Mouse (Mus musculus) heart, embryonic 15.5 days (tissue): ENCODE measurements around the gene Ccdc136. TPM values are rescaled to one million over a fixed set of nuclear protein-coding genes. Genes with fewer than 3 reads are reported as not detected.

Experiments
- ATAC-seq: fragments of 200-750 bp; cut with Nextera tagmentation; replicated peaks from 2 replicates; pipeline ENCODE4 v1.8.0; 2017; ENCODE audit warnings: low read depth, moderate TSS enrichment; ENCODE audit not compliant: insufficient number of reproducible peaks, insufficient read depth, low FRiP score
- H3K27ac ChIP-seq: fragments of 300-500 bp; sonication (generic); 2 replicates; pipeline ENCODE4 v1.5.1; 2015; ENCODE audit warnings: mild to moderate bottlenecking, inconsistent platforms
- H3K27me3 ChIP-seq: fragments of 300-500 bp; sonication (generic); 2 replicates; pipeline ENCODE4 v1.6.1; 2015; ENCODE audit warnings: inconsistent platforms
- H3K36me3 ChIP-seq: fragments of 300-500 bp; sonication (generic); 2 replicates; pipeline ENCODE4 v1.6.1; 2015; ENCODE audit warnings: mild to moderate bottlenecking, inconsistent platforms
- H3K4me1 ChIP-seq: fragments of 300-500 bp; sonication (generic); replicated peaks from 2 replicates; pipeline ENCODE4 v1.6.1; 2015; ENCODE audit warnings: inconsistent platforms
- H3K4me2 ChIP-seq: fragments of 300-500 bp; sonication (generic); 2 replicates; pipeline ENCODE4 v1.6.1; 2015; ENCODE audit warnings: inconsistent platforms, mild to moderate bottlenecking, moderate library complexity
- H3K4me3 ChIP-seq: fragments of 300-500 bp; sonication (generic); 2 replicates; pipeline ENCODE4 v1.5.1; 2015; ENCODE audit warnings: mild to moderate bottlenecking, inconsistent platforms
- H3K9ac ChIP-seq: fragments of 300-500 bp; sonication (generic); 2 replicates; pipeline ENCODE4 v1.6.1; 2015; ENCODE audit warnings: mild to moderate bottlenecking, inconsistent platforms
- H3K9me3 ChIP-seq: fragments of 300-500 bp; sonication (generic); replicated peaks from 2 replicates; pipeline ENCODE4 v1.6.1; 2016; ENCODE audit warnings: inconsistent platforms
- WGBS: fragments of 180-500 bp; shearing (Covaris S2); methylation state at CpG from one replicate; pipeline ENCODE4 v1.1.7; 2015; ENCODE audit warnings: mixed read lengths; 5-methylcytosine and 5-hydroxymethylcytosine counted together
- polyA plus RNA-seq: library from polyadenylated mRNA; unstranded; fragments of >200 nt; fragmentation: Nextera tagmentation; extraction: Ambion mirVana; gene quantifications from 2 replicates; pipeline ENCODE4 v1.2.1, GENCODE M21; 2015

The Ccdc136 gene
- polyA plus RNA-seq, 1 experiment from 2014 or later, result 19.1 TPM

DNA sequence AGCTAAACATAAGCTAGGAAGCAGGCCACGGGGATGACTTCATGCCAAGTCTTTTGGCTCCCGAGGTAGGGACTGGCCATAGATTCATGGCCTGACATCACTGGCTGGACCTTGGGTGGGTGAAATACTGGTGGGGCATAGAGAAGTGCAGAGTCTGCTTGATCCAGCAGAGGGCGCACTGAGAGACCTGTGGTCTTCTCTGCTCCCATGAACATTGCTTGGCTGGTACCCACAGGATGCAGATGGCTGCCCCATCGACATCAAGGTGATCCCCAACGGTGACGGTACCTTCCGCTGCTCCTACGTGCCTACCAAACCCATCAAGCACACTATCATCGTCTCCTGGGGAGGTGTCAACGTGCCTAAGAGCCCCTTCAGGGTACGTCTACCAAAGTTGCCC is 48.7 kb downstream of the Ccdc136 start:
- H3K4me1 ChIP-seq, result 0 out of 2 replicates have a peak, but pooled peaks cover 3% of the 10 kb centered on the region
- 66% methylated on average over 11 of the region's 11 CpGs for WGBS
- H3K4me3 ChIP-seq, result no peak overlapping the region
- H3K36me3 ChIP-seq, result peaks cover 100% of the 10 kb centered on the region
- H3K9me3 ChIP-seq, result no peaks in the 10 kb centered on the region
- no peak overlapping the region for H3K9ac ChIP-seq
- no peak overlapping the region for H3K4me2 ChIP-seq
- H3K27me3 ChIP-seq, result no peaks in the 10 kb centered on the region
- ATAC-seq, result no peak
- H3K27ac ChIP-seq, result no peak overlapping the region

DNA sequence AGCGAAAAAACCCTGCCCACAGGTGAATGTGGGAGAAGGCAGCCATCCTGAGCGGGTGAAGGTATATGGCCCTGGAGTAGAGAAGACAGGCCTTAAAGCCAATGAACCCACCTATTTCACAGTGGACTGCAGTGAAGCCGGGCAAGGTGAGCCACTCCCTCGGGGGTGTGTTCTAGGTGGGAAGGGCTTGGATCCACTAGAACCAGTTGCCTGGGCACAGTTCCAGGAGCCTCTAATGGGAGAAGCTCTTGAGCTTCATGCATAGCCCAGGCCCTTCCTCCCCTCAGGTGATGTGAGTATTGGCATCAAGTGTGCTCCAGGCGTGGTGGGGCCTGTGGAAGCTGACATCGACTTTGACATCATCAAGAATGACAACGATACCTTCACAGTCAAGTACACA is 49.2 kb downstream of the Ccdc136 start:
- no peak overlapping the region for H3K27ac ChIP-seq
- H3K36me3 ChIP-seq, result peaks cover 100% of the 10 kb centered on the region
- H3K4me1 ChIP-seq, result 0 out of 2 replicates have a peak, but pooled peaks cover 3% of the 10 kb centered on the region
- H3K9me3 ChIP-seq, result no peaks in the 10 kb centered on the region
- no peak overlapping the region for H3K9ac ChIP-seq
- no peak overlapping the region for H3K4me3 ChIP-seq
- no peak for ATAC-seq
- H3K27me3 ChIP-seq, result no peaks in the 10 kb centered on the region
- H3K4me2 ChIP-seq, result no peak overlapping the region
- WGBS, result 82% methylated on average over 7 of the region's 7 CpGs

DNA sequence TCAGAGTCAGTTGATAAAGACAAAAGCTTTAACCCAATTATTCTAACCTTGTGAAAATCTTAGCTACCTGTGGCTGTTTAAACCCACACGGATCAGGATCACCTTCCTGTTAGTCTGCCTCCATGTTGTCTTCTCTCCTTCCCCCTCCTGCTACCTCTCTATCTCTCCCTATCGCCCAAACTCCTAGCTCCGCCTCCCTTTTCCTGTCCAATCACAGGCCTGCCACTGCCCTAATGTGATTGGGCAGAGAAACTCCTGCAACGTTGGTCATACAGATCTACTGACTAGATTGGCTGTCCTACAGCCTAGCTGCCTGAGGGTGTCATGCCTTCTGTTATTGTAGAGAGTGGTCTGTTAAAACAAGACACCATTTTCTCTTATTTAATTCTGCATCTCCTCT is 53.7 kb downstream of the Ccdc136 start:
- no peaks in the 10 kb centered on the region for H3K27me3 ChIP-seq
- H3K4me3 ChIP-seq, result no peak overlapping the region
- WGBS, result 37% methylated on average over 4 of the region's 4 CpGs
- H3K9ac ChIP-seq, result no peak overlapping the region
- no peak overlapping the region for H3K27ac ChIP-seq
- H3K9me3 ChIP-seq, result no peaks in the 10 kb centered on the region
- H3K36me3 ChIP-seq, result peaks cover 99% of the 10 kb centered on the region
- no peak for ATAC-seq
- no peak overlapping the region for H3K4me2 ChIP-seq
- H3K4me1 ChIP-seq, result 0 out of 2 replicates have a peak, but pooled peaks cover 2% of the 10 kb centered on the region

DNA sequence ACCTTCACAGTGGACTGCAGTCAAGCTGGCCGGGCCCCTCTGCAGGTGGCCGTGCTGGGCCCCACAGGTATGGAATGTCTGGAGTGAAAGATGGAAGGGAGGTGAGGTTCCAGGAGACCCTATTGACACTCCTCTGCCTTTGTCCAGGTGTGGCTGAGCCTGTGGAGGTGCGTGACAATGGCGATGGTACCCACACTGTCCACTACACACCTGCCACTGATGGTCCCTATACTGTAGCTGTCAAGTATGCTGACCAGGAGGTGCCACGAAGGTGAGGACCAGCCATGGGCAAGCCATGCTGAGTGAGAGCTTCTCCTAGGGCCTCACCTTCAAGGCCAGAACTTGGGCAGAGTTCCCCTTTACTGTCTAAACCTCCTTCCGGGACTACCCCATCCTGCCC is 54.6 kb downstream of the Ccdc136 start:
- WGBS, result 95% methylated on average over 6 of the region's 6 CpGs
- H3K9ac ChIP-seq, result no peak overlapping the region
- H3K4me2 ChIP-seq, result no peak overlapping the region
- H3K36me3 ChIP-seq, result peaks cover 99% of the 10 kb centered on the region
- H3K4me1 ChIP-seq, result no peaks in the 10 kb centered on the region
- no peak for ATAC-seq
- no peak overlapping the region for H3K4me3 ChIP-seq
- no peaks in the 10 kb centered on the region for H3K27me3 ChIP-seq
- no peaks in the 10 kb centered on the region for H3K9me3 ChIP-seq
- no peak overlapping the region for H3K27ac ChIP-seq

DNA sequence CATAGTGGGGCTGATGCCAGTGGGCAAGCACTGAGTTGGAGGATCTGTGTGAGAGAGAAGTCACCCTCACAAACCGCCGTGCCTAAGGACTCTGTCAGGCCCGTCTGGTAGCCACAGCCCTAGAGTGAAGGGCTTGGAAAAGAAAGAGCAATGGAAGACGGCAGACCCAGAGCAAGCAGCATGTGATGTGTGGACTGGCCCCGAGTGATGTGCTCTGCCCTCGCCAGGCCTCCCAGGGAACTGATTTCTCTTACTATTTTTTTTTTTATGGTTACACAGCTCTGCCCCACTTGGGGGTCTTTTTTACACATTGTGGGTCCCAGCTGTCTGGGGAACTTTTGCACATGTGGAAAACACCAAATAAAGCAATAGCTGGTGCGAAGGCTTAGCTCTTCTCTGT is 65.4 kb downstream of the Ccdc136 start:
- Histone ChIP-seq H3K4me1 (no peaks in the 10 kb centered on the region), H3K36me3 (peaks cover 48% of the 10 kb centered on the region), H3K27ac (no peak overlapping the region), H3K9ac (no peak overlapping the region), H3K4me2 (no peak overlapping the region), H3K4me3 (no peak overlapping the region), H3K9me3 (no peaks in the 10 kb centered on the region), H3K27me3 (no peaks in the 10 kb centered on the region)
- no peak for ATAC-seq
- 50% methylated on average over 7 of the region's 7 CpGs for WGBS

DNA sequence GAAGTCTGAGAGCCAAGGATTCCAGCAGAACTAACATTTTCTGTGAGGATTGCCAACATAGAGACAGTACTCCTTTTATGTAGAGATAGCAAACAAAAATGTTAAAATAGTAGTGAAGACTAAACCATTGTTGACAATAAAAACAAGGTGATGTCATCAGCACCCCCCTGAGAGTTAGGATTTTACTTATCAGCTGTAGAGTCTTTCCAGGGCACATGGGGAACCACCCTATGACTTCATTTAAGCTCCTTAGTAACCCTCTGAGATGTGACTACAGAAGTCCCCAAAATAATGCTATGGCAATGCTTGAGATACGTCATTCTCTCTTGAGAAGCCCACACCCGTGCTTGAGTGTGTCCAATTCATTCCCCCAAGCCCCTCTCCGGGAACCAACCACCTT is 67.3 kb downstream of the Ccdc136 start:
- no peak overlapping the region for H3K9ac ChIP-seq
- peaks cover under 1% of the 10 kb centered on the region for H3K4me1 ChIP-seq
- H3K27ac ChIP-seq, result no peak overlapping the region
- WGBS, result 64% methylated on average over 3 of the region's 3 CpGs
- no peak for ATAC-seq
- peaks cover 29% of the 10 kb centered on the region for H3K36me3 ChIP-seq
- H3K4me3 ChIP-seq, result no peak overlapping the region
- H3K27me3 ChIP-seq, result no peaks in the 10 kb centered on the region
- no peak overlapping the region for H3K4me2 ChIP-seq
- H3K9me3 ChIP-seq, result no peaks in the 10 kb centered on the region

DNA sequence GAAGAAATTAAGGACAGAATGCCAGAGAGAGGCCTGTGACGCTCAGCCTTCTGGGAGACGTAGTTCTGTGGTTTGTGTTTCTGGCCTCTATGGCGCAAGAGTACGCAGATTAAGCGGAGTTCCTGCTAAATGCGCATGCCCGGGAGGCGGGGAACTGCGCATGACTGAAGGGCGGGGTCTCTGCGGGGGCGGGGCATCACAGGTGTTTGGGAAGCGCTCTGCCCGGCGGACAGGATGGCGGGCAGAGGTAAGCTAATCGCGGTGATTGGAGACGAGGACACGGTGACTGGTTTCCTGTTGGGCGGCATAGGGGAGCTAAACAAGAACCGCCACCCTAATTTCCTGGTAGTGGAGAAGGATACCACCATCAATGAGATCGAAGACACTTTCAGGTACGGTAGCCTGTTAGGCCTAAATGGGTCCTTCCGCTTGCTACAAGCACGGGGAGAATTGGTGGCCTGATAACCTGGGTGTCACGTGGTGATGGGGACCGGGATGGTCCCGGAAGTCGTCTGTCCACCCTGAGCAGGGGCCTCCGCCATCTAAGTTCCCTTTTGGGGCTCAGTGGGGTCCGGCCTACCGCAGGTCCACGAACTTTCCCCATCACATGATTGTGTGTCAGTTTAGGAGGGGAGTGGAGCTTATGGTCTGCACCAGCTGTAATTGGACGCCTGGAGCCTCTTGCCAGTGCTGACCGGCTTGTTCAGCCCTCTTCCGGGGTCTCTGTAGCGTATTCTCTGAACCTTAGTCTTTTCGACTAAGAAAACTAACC is 71.7 kb downstream of the Ccdc136 start, which contains the start of gene Atp6v1f:
Atp6v1f (plus strand) TSS at position 136 of the 772 bp plus-strand sequence.
- WGBS, result under 1% methylated on average over 39 of the region's 39 CpGs
- Histone ChIP-seq H3K9ac (peak within 1 kb of the TSS; percentile 69), H3K27ac (peak within 1 kb of the TSS; percentile 59), H3K27me3 (no peaks in the 10 kb centered on the region), H3K4me1 (peaks cover 6% of the 10 kb centered on the region), H3K4me3 (peak within 1 kb of the TSS; percentile 84), H3K36me3 (peaks cover 17% of the 10 kb centered on the region), H3K9me3 (no peaks in the 10 kb centered on the region), H3K4me2 (peak within 1 kb of the TSS; percentile 72)
- peak; percentile 91 for ATAC-seq

DNA sequence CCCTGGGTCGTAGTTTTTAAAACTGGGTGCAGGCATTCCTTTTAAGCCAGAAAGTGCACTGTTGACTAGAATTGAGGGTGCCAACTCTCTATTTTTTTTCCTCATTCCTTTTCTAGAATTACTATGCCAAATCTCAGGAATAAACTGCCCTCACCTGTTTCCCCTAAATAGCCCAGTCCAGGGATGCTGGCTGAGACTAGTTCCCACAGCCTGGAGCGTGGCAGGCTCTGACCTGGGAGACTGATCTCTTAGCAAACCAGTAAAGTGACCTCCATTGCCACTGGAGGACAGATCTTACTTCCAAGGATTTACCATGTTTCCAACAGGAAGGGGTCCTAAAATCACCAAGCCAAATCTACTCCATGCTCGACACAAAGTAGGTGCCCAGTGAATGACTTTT is 72.7 kb downstream of the Ccdc136 start:
- WGBS, result 85% methylated on average over 3 of the region's 3 CpGs
- Histone ChIP-seq H3K4me2 (peak overlapping the region; percentile 72), H3K4me1 (peaks cover 10% of the 10 kb centered on the region), H3K36me3 (peaks cover 17% of the 10 kb centered on the region), H3K4me3 (peak overlapping the region; percentile 84), H3K27ac (no peak overlapping the region), H3K27me3 (no peaks in the 10 kb centered on the region), H3K9ac (no peak overlapping the region), H3K9me3 (no peaks in the 10 kb centered on the region)
- no peak for ATAC-seq

DNA sequence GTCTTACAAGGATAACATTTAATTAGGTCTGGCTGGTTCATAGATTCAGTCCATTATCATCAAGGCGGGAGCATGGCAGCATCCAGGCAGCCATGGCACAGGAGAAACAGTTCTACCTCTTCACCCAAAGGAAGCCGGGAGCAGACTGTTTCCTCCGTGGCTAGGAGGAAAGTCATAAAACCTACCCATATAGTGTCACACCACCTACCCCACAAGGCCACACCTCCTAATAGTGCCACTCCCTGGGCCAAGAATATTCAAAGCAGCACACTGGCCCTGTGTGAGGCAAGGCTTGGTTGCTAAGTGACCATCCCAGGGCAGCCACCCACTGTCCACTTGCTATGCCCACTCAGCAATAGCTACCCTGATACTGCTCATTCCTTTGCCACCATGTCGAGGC is 75.0 kb downstream of the Ccdc136 start, which contains the start of gene Atp6v1fnb:
Atp6v1fnb (plus strand) TSS at position 301 of the 400 bp plus-strand sequence.
- Histone ChIP-seq H3K9ac (no peak within 1 kb of the TSS), H3K27ac (no peak within 1 kb of the TSS), H3K4me1 (peaks cover 20% of the 10 kb centered on the region), H3K36me3 (peaks cover 17% of the 10 kb centered on the region), H3K27me3 (no peaks in the 10 kb centered on the region), H3K4me3 (no peak within 1 kb of the TSS), H3K4me2 (no peak within 1 kb of the TSS), H3K9me3 (no peaks in the 10 kb centered on the region)
- no peak for ATAC-seq
- WGBS, result 90% methylated on average over 4 of the region's 4 CpGs

DNA sequence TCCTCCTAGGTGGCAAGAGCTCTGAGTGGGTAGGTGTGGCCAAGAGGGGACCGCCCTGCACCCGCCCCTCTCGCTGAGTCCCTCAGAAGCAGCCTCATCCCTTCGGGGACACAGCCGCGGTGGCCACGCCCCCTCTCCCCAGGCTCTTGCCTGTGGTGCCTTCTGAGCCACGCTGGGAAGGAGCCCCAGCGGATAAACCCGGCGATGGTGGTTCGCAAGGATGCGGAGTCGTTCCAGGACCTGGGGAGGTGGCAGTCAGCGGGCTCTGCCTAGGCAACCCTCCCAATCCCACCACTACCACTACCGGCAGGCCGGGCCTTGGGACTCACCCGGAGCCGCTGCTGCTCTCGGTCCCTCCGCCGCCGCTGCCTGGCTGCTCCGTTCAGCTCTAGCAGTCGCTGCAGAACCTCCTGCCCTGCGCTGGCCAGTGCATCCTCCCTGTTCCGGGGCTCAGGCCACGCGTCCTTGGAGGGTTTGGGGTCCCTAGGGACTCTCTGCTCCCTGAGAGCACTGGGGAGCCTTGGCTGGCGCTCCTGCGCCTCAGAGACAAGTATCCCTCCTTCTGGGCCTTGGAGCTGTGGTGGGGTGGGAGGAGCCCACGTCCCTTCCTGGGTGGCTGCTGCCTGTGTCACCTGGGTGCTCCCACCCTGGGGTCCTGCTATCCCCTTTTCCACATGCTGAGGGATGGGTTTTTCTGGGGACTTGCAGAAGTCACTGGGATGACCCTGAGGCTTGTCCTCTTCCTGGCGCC is 78.0 kb downstream of the Ccdc136 start:
- Histone ChIP-seq H3K9ac (peak overlapping the region; percentile 60), H3K9me3 (no peaks in the 10 kb centered on the region), H3K4me2 (peak overlapping the region; percentile 91), H3K27me3 (0 out of 2 replicates have a peak, but pooled peaks cover 3% of the 10 kb centered on the region), H3K36me3 (peaks cover 17% of the 10 kb centered on the region), H3K4me3 (peak overlapping the region; percentile 60), H3K27ac (peak overlapping the region; percentile 56), H3K4me1 (peaks cover 15% of the 10 kb centered on the region)
- 5% methylated on average over 32 of the region's 33 CpGs for WGBS
- ATAC-seq, result peak; percentile 85

DNA sequence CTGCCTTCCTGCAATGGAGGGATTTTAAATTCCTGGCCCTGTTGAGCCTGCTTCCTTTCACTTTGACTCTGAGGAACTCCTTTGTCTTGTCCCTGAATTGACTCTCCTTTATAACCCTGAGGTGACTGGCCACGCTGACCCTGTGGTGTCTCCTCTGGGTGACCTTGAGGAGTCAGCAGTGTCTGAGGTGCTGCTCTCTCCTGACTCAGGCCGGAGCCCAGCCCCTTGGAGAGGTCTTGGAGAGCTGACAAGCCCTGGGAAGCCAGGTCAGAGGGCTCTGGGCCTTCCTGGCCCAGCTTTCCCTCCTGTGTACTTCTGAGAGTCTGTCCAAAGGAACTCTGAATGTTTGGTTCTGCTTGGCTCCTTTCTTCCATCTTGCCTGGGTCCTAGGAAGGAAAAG is 78.6 kb downstream of the Ccdc136 start:
- Histone ChIP-seq H3K27ac (no peak overlapping the region; the same call in 1 of the 2 replicates), H3K27me3 (0 out of 2 replicates have a peak, but pooled peaks cover 3% of the 10 kb centered on the region), H3K4me3 (no peak overlapping the region), H3K36me3 (peaks cover 16% of the 10 kb centered on the region), H3K4me2 (peak overlapping the region; percentile 91), H3K9ac (no peak overlapping the region), H3K4me1 (peaks cover 15% of the 10 kb centered on the region), H3K9me3 (no peaks in the 10 kb centered on the region)
- ATAC-seq, result no peak
- 65% methylated on average over 2 of the region's 2 CpGs for WGBS
